Mouse (Mus musculus): Measurements from ENCODE around the gene Miga1. TPM values are rescaled to one million over a fixed set of nuclear protein-coding genes. Genes with fewer than 3 reads are reported as not detected.

The Miga1 gene
- polyA plus RNA-seq, 1 experiment = 24.8 TPM

DNA sequence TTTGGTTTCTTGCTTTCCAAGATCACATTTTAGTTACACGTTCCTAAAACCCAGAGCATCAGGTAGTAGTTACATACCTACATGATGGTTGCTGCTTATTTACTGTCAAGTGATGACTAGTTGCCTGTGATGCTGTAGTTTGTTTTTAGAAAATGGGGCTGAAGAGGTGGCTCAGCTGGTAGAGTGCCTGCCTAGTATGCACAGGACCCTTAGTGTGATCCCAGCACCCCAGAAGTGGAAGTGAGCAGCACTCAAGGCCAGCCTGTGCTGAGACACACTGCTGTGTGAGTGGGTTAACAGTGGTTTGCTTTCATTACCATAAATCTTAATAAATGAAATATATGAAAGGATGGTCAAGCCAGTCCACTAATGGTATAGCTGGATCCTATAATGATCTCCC, 100.6 kb downstream of the Miga1 start:
- TF ChIP-seq POLR2A (IDR thresholded peaks at IDR 0.05; ENCODE audit: borderline replicate concordance, extremely low read depth, insufficient read depth, insufficient read length, poor library complexity, severe bottlenecking) (no peak), CTCF (IDR thresholded peaks at IDR 0.05; ENCODE audit: borderline replicate concordance, extremely low read depth, insufficient read depth, insufficient read length) (no peak)
- no peak for DNase-seq (ENCODE audit: low read depth)

DNA sequence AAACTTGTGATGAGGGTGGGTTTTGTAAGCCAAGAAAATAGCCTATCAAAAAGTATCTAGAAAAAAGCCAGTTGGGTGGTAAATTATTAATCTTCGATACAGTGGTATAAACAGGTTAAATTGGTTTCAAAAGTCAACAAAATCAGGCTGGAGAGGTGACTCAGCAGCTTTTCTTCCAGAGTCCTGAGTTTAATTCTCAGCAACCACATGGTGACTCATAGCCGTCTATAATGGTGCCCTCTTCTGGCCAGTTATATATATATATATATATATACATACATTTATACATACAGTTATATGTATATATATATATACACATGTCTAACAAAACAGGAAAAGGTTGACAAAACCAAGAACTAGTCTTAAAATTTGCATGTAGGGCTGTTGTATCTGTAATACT, 101.4 kb downstream of the Miga1 start:
- TF ChIP-seq POLR2A (IDR thresholded peaks at IDR 0.05; ENCODE audit: borderline replicate concordance, extremely low read depth, insufficient read depth, insufficient read length, poor library complexity, severe bottlenecking) (no peak), CTCF (IDR thresholded peaks at IDR 0.05; ENCODE audit: borderline replicate concordance, extremely low read depth, insufficient read depth, insufficient read length) (no peak)
- no peak for DNase-seq (ENCODE audit: low read depth)

GRCm38 (mm10) chr3:152235805-152236204, 104.4 kb downstream of the Miga1 start:
- no peak for TF ChIP-seq CTCF (IDR thresholded peaks at IDR 0.05; ENCODE audit: borderline replicate concordance, extremely low read depth, insufficient read depth, insufficient read length)
- no peak for TF ChIP-seq POLR2A (IDR thresholded peaks at IDR 0.05; ENCODE audit: borderline replicate concordance, extremely low read depth, insufficient read depth, insufficient read length, poor library complexity, severe bottlenecking)
- no peak for DNase-seq (ENCODE audit: low read depth)

GRCm38 (mm10) chr3:152235238-152235637, 105.0 kb downstream of the Miga1 start:
- TF ChIP-seq CTCF (IDR thresholded peaks at IDR 0.05; ENCODE audit: borderline replicate concordance, extremely low read depth, insufficient read depth, insufficient read length) (no peak), POLR2A (IDR thresholded peaks at IDR 0.05; ENCODE audit: borderline replicate concordance, extremely low read depth, insufficient read depth, insufficient read length, poor library complexity, severe bottlenecking) (no peak)
- no peak for DNase-seq (ENCODE audit: low read depth)

GRCm38 (mm10) chr3:152231333-152232100, 108.7 kb downstream of the Miga1 start:
- TF ChIP-seq CTCF (IDR thresholded peaks at IDR 0.05; ENCODE audit: borderline replicate concordance, extremely low read depth, insufficient read depth, insufficient read length) (no peak), POLR2A (IDR thresholded peaks at IDR 0.05; ENCODE audit: borderline replicate concordance, extremely low read depth, insufficient read depth, insufficient read length, poor library complexity, severe bottlenecking) (no peak)
- no peak for DNase-seq (ENCODE audit: low read depth)

DNA sequence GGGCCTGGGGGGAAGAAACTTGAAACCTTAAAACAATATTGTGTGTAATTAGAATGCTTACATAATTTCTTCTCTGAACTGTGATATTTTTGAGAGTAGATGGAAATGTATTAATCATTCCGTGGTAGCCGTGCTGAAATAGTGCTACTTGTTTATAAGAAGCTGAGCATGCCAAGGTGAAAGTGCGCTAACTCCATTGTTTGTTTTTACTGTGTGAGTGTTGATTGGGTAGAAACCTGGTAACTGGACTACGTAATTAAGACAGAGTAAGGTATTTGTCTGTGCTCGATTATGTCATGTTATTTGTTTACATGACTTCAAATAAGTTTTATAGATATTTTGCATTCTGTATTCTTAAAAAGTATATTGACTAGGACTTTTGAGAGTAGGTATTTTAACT, 110.9 kb downstream of the Miga1 start:
- TF ChIP-seq CTCF (IDR thresholded peaks at IDR 0.05; ENCODE audit: borderline replicate concordance, extremely low read depth, insufficient read depth, insufficient read length) (no peak), POLR2A (IDR thresholded peaks at IDR 0.05; ENCODE audit: borderline replicate concordance, extremely low read depth, insufficient read depth, insufficient read length, poor library complexity, severe bottlenecking) (no peak)
- no peak for DNase-seq (ENCODE audit: low read depth)

DNA sequence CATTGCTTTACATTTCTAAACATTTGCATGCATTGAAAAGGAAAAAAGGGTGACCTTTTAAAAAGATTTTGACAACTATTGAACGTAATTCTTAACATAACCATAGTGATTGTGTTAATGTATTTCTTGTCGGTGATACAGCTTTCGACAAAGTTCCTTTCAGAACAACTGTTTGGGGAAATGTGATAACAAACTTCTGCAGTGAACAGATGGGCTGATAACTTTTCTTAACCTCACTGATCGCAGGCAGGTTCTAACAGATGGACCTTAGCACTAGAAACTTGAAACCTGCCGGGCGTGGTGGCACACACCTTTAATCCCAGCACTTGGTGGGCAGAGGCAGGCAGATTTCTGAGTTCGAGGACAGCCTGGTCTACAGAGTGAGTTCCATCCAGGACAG, 111.4 kb downstream of the Miga1 start:
- TF ChIP-seq CTCF (IDR thresholded peaks at IDR 0.05; ENCODE audit: borderline replicate concordance, extremely low read depth, insufficient read depth, insufficient read length) (no peak), POLR2A (IDR thresholded peaks at IDR 0.05; ENCODE audit: borderline replicate concordance, extremely low read depth, insufficient read depth, insufficient read length, poor library complexity, severe bottlenecking) (no peak)
- DNase-seq (ENCODE audit: low read depth) = no peak

DNA sequence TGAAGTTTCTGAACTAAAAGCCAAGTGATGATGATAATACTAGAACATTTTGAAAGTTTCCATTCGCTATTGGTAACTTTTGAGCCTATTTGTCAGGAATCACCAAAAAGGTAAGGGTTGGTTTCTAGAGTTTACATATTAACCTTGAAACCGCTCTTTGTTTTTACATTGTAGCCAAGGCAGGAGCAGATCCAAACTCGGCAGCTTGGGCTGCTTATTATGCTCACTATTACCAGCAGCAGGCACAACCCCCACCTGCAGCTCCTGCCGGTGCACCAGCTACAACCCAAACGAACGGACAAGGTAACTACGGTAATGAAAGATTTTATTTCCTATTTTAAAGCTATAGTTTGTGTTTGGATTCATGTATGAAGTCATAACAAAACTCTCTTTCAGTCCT, 114.3 kb downstream of the Miga1 start:
- DNase-seq (ENCODE audit: low read depth) = no peak
- TF ChIP-seq CTCF (IDR thresholded peaks at IDR 0.05; ENCODE audit: borderline replicate concordance, extremely low read depth, insufficient read depth, insufficient read length) = no peak
- no peak for TF ChIP-seq POLR2A (IDR thresholded peaks at IDR 0.05; ENCODE audit: borderline replicate concordance, extremely low read depth, insufficient read depth, insufficient read length, poor library complexity, severe bottlenecking)

DNA sequence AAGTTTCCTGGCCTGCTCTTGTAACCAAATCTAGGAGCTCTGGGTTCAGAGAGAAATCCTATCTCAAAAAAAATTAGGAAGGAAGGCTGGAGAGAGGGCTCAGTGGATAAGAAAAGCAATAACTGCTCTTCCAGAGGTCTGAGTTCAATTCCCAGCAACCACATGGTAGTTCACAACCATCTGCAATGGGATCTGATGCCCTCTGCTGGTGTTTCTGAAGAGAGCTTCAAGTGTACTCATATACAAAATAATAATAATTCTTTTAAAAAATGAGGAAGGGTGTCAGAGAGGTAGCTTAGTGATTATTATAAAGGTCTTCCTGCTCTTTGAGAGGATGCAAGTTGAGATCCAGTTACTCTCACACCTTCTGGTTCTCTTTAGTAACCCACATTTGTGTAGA, 115.3 kb downstream of the Miga1 start:
- DNase-seq (ENCODE audit: low read depth) = no peak
- TF ChIP-seq CTCF (IDR thresholded peaks at IDR 0.05; ENCODE audit: borderline replicate concordance, extremely low read depth, insufficient read depth, insufficient read length) = no peak

Other genes with a start within 250 kb of the Miga1 start
- gene Gipc2, start 174.2 kb downstream of the Miga1 start, polyA plus RNA-seq (2012; rRNA removed) = 4.6 and 6.0 TPM in 2 replicates
- 15.9 and 20.7 TPM in 2 replicates for gene Dnajb4, start 130.1 kb downstream of the Miga1 start, polyA plus RNA-seq (2012; rRNA removed)
- 264 and 329 TPM in 2 replicates for gene Fubp1, start 130.0 kb downstream of the Miga1 start, polyA plus RNA-seq (2012; rRNA removed)
- 0.15 and 1.2 TPM in 2 replicates for gene Nexn, start 74.1 kb downstream of the Miga1 start, polyA plus RNA-seq (2012; rRNA removed)
- gene Usp33, start 6.1 kb upstream of the Miga1 start, polyA plus RNA-seq (2012; rRNA removed) = 84.3 and 86.1 TPM in 2 replicates
- gene Zzz3, start 55.1 kb upstream of the Miga1 start, polyA plus RNA-seq (2012; rRNA removed) = 31.6 and 33.7 TPM in 2 replicates

Measured in brain, embryonic 14.5 days (tissue).